Mouse (Mus musculus): ENCODE results near the gene Dus1l. TPM values are rescaled to one million over a fixed set of nuclear protein-coding genes. Genes with fewer than 3 reads are reported as not detected.

Gene Dus1l
- polyA plus RNA-seq, 1 experiment = 184 TPM

GRCm38 (mm10) chr11:120760236-120760635 lies 36.0 kb downstream of the Dus1l start:
- no peak for TF ChIP-seq GATA1 (IDR thresholded peaks at IDR 0.05; ENCODE audit: low read length)

- no peak for TF ChIP-seq GATA1 (IDR thresholded peaks at IDR 0.05; ENCODE audit: low read length)
Measured at GRCm38 (mm10) chr11:120751606-120752005, 44.6 kb downstream of the Dus1l start.

DNA sequence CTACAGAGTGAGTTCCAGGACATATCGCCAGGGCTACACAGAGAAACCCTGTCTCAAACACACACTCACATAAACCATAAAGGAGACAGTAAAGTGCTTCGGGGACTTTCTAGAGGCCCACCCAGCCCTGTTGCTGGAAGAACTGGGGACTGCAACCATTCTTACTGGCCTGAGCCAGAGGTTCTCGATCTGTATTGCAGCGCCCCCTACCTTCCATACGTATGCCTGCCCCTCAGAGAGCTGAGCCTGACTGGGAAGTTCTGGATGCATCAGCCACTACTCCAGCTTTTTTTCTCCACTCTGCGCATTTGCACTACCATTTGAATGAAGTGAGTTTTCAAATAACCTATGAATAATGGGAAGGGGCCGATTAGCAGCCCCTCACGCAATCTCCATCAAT lies 46.8 kb downstream of the Dus1l start:
- TF ChIP-seq GATA1 (IDR thresholded peaks at IDR 0.05; ENCODE audit: low read length) = no peak

DNA sequence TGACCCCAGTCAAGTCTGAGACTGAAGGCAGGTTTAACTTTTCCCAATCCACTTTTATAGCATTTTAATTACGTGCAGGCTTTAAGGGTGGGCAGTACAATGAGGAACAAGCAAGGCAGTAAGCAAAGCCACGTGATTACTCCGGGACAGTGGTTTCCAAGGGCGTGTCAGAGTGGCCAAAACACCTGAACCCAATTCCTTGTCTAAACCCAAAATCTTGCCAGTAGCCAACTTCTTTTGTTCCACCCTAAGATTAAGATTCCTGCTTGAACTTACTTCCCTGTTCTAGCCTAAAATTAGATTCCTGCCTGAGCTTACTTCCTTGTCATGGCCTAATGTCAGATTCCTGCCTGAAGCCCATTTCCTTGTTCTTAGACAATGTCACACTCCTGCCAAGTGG lies 48.2 kb downstream of the Dus1l start:
- no peak for TF ChIP-seq GATA1 (IDR thresholded peaks at IDR 0.05; ENCODE audit: low read length)

- no peak for TF ChIP-seq GATA1 (IDR thresholded peaks at IDR 0.05; ENCODE audit: low read length)
Measured at GRCm38 (mm10) chr11:120744121-120744701, 52.0 kb downstream of the Dus1l start.

GRCm38 (mm10) chr11:120740981-120741380 lies 55.2 kb downstream of the Dus1l start:
- TF ChIP-seq GATA1 (IDR thresholded peaks at IDR 0.05; ENCODE audit: low read length) = no peak

Other genes with a start within 250 kb of the Dus1l start
- 170 and 215 TPM in 2 replicates for gene Mcrip1, start 246.7 kb downstream of the Dus1l start, polyA plus RNA-seq (2012)
- gene Ppp1r27, start 245.3 kb downstream of the Dus1l start, polyA plus RNA-seq (2012) = not detected in 2 replicates
- 559 and 642 TPM in 2 replicates for gene P4hb, start 223.2 kb downstream of the Dus1l start, polyA plus RNA-seq (2012)
- gene Arhgdia, start 214.8 kb downstream of the Dus1l start, polyA plus RNA-seq (2012) = 1,177 and 1,217 TPM in 2 replicates
- 539 and 588 TPM in 2 replicates for gene Alyref, start 198.0 kb downstream of the Dus1l start, polyA plus RNA-seq (2012)
- gene Anapc11, start 198.0 kb downstream of the Dus1l start, polyA plus RNA-seq (2012) = 200 and 289 TPM in 2 replicates
- 1.7 and 2.3 TPM in 2 replicates for gene Npb, start 187.9 kb downstream of the Dus1l start, polyA plus RNA-seq (2012)
- gene Pcyt2, start 178.5 kb downstream of the Dus1l start, polyA plus RNA-seq (2012) = 149 and 196 TPM in 2 replicates
- gene Sirt7, start 171.2 kb downstream of the Dus1l start, polyA plus RNA-seq (2012) = 108 and 170 TPM in 2 replicates
- 44.0 and 52.0 TPM in 2 replicates for gene Mafg, start 162.8 kb downstream of the Dus1l start, polyA plus RNA-seq (2012)
- 1.8 and 3.2 TPM in 2 replicates for gene Pycr1, start 152.6 kb downstream of the Dus1l start, polyA plus RNA-seq (2012)
- gene Myadml2, start 148.2 kb downstream of the Dus1l start, polyA plus RNA-seq (2012) = not detected in 2 replicates
- not detected in 2 replicates for gene Notum, start 135.2 kb downstream of the Dus1l start, polyA plus RNA-seq (2012)
- gene Aspscr1, start 123.4 kb downstream of the Dus1l start, polyA plus RNA-seq (2012) = 215 and 275 TPM in 2 replicates
- 42.0 and 251 TPM in 2 replicates for gene Cenpx, start 82.7 kb downstream of the Dus1l start, polyA plus RNA-seq (2012)
- 28.7 and 33.4 TPM in 2 replicates for gene Lrrc45, start 82.5 kb downstream of the Dus1l start, polyA plus RNA-seq (2012)
- 1.6 and 2.7 TPM in 2 replicates for gene Rac3, start 74.9 kb downstream of the Dus1l start, polyA plus RNA-seq (2012)
- 28.9 and 50.8 TPM in 2 replicates for gene Dcxr, start 69.1 kb downstream of the Dus1l start, polyA plus RNA-seq (2012)
- not detected in 2 replicates for gene Cbr2, start 64.3 kb downstream of the Dus1l start, polyA plus RNA-seq (2012)
- gene Hmga1b, start 33.6 kb downstream of the Dus1l start, polyA plus RNA-seq (2012) = 2,256 and 2,629 TPM in 2 replicates
- 50.0 and 86.3 TPM in 2 replicates for gene Rfng, start 12.2 kb downstream of the Dus1l start, polyA plus RNA-seq (2012)
- gene Gps1, start 12.1 kb downstream of the Dus1l start, polyA plus RNA-seq (2012) = 73.2 and 84.7 TPM in 2 replicates
- gene Fasn, start 28.1 kb upstream of the Dus1l start, polyA plus RNA-seq (2012) = 420 and 762 TPM in 2 replicates
- gene Ccdc57, start 136.5 kb upstream of the Dus1l start, polyA plus RNA-seq (2012) = 2.1 and 2.3 TPM in 2 replicates
- gene Slc16a3, start 152.1 kb upstream of the Dus1l start, polyA plus RNA-seq (2012) = 0.93 and 1.6 TPM in 2 replicates
- 195 and 204 TPM in 2 replicates for gene Csnk1d, start 194.9 kb upstream of the Dus1l start, polyA plus RNA-seq (2012)
- gene Cd7, start 243.0 kb upstream of the Dus1l start, polyA plus RNA-seq (2012) = not detected in 2 replicates